Mouse (Mus musculus) embryo, embryonic 11 days (tissue): ENCODE measurements around the gene Rbm26.
A peak's percentile ranks its signal among the peaks of the same experiment; 100 is the strongest.

Experiments
- DNase-seq: peaks from one replicate; pipeline ENCODE4 v3.0.0-alpha.2; 2015

Rbm26 gene

GRCm38 (mm10) chr14:105177238-105177693 lies at the start of gene Rbm26:
TSS of gene Rbm26 (minus strand) at chr14:105177327.
- DNase-seq = peak; percentile 97

- DNase-seq = no peak
Measured at GRCm38 (mm10) chr14:105225790-105226189, 48.7 kb upstream of the Rbm26 start.

GRCm38 (mm10) chr14:105222240-105222639 lies 45.1 kb upstream of the Rbm26 start:
- DNase-seq = no peak

GRCm38 (mm10) chr14:105219525-105220376 lies 42.6 kb upstream of the Rbm26 start:
- DNase-seq = no peak

- no peak for DNase-seq
Measured at GRCm38 (mm10) chr14:105198401-105198800, 21.3 kb upstream of the Rbm26 start.

GRCm38 (mm10) chr14:105194682-105195081 lies 17.6 kb upstream of the Rbm26 start:
- DNase-seq = no peak

GRCm38 (mm10) chr14:105184866-105185265 lies 7.7 kb upstream of the Rbm26 start:
- DNase-seq = peak; percentile 41

GRCm38 (mm10) chr14:105182786-105183185 lies 5.7 kb upstream of the Rbm26 start:
- DNase-seq = no peak

- DNase-seq = no peak
Measured at GRCm38 (mm10) chr14:105179733-105180132, 2.6 kb upstream of the Rbm26 start.

- DNase-seq = no peak
Measured at GRCm38 (mm10) chr14:105178996-105179395, 1.9 kb upstream of the Rbm26 start.

GRCm38 (mm10) chr14:105176381-105177168 lies 552 bp downstream of the Rbm26 start:
- DNase-seq = peak; percentile 56

GRCm38 (mm10) chr14:105167181-105167580 lies 9.9 kb downstream of the Rbm26 start:
- no peak for DNase-seq

GRCm38 (mm10) chr14:105164793-105165192 lies 12.3 kb downstream of the Rbm26 start:
- no peak for DNase-seq

- DNase-seq = no peak
Measured at GRCm38 (mm10) chr14:105161334-105161733, 15.8 kb downstream of the Rbm26 start.

GRCm38 (mm10) chr14:105158526-105158925 lies 18.6 kb downstream of the Rbm26 start:
- DNase-seq = no peak

GRCm38 (mm10) chr14:105134076-105134475 lies 43.1 kb downstream of the Rbm26 start:
- DNase-seq = no peak

GRCm38 (mm10) chr14:105127715-105128385 lies 49.3 kb downstream of the Rbm26 start:
- no peak for DNase-seq

- DNase-seq = no peak
Measured at GRCm38 (mm10) chr14:105124513-105124912, 52.6 kb downstream of the Rbm26 start.

- DNase-seq = no peak
Measured at GRCm38 (mm10) chr14:105115402-105115801, 61.7 kb downstream of the Rbm26 start.

GRCm38 (mm10) chr14:105106252-105106651 lies 70.9 kb downstream of the Rbm26 start:
- no peak for DNase-seq

- no peak for DNase-seq
Measured at GRCm38 (mm10) chr14:105098861-105099260, 78.3 kb downstream of the Rbm26 start.

- no peak for DNase-seq
Measured at GRCm38 (mm10) chr14:105096221-105096620, 80.9 kb downstream of the Rbm26 start.

GRCm38 (mm10) chr14:105087001-105087400 lies 90.1 kb downstream of the Rbm26 start:
- no peak for DNase-seq
